Comparison of ENCODE assay signal across 22 mouse cellular contexts in genomic region chr5:36424676-36425075, GRCm38 (mm10). TPM values are rescaled to one million over a fixed set of nuclear protein-coding genes. Genes with fewer than 3 reads are reported as not detected.
DNase-seq lines count a peak whose midpoint lies in the region; ATAC-seq lines count a peak whose summit lies in the region.
"Had no signal": no experiment of that assay in that cellular context is flagged by ENCODE, and none has a peak within 500 bp of the region (broad histone marks: within the 10 kb centered on the region; RNA-seq: fewer than 3 reads in every experiment).

No protein-coding gene starts in this region.

- DNase-seq in kidney, adult 8-10 months: peak; percentile 23 to 34
- DNase-seq in kidney, adult 18-20 months: no peak
- peak; percentile 17 to 55 for DNase-seq in kidney, postnatal 25 days
- DNase-seq in thymus, postnatal 10 days (ENCODE audit: low spot score in 2 of 2): no peak
- DNase-seq in retina, postnatal 1 day: no peak
- DNase-seq: adrenal gland, adult 2 months; adrenal gland, postnatal 14 days; cerebellum, adult 11 months; cerebellum, adult 2 months; cerebellum, adult 9-11 months; cerebellum, postnatal 25 days; forebrain, postnatal 0 days; gastrocnemius, adult 2 months; gastrocnemius, postnatal 14 days; heart, adult 11 months had no signal

- no peaks in the 10 kb centered on the region for H3K9me3 ChIP-seq in kidney, embryonic 16.5 days (ENCODE audit: low read length)
- H3K9me3 ChIP-seq: embryonic facial prominence, embryonic 12.5 days; embryonic facial prominence, embryonic 15.5 days; hindbrain, embryonic 12.5 days had no signal

- H3K36me3 ChIP-seq in kidney, embryonic 16.5 days (ENCODE audit: insufficient read depth, low read length): no peaks in the 10 kb centered on the region
- H3K36me3 ChIP-seq: embryonic facial prominence, embryonic 12.5 days; embryonic facial prominence, embryonic 15.5 days; hindbrain, embryonic 12.5 days had no signal

- H3K27ac ChIP-seq in kidney, embryonic 16.5 days (ENCODE audit: low read length): no peak overlapping the region
- H3K27ac ChIP-seq: embryonic facial prominence, embryonic 12.5 days; embryonic facial prominence, embryonic 15.5 days; gastrocnemius, adult 2 months; hindbrain, embryonic 12.5 days had no signal

- no peak overlapping the region for H3K9ac ChIP-seq in kidney, embryonic 16.5 days (replicated peaks; ENCODE audit: low read length)
- H3K9ac ChIP-seq: embryonic facial prominence, embryonic 12.5 days; embryonic facial prominence, embryonic 15.5 days; forebrain, postnatal 0 days; hindbrain, embryonic 12.5 days had no signal

- peak; percentile 64; the same call in 1 of the 2 replicates for ATAC-seq in kidney, embryonic 16.5 days (ENCODE audit: low FRiP score, low TSS enrichment)
- ATAC-seq: CD4-positive, CD25-positive, alpha-beta regulatory T cell, adult 4 months; forebrain, embryonic 14.5 days; forebrain, postnatal 0 days had no signal

- no peak overlapping the region for H3K4me2 ChIP-seq in kidney, embryonic 16.5 days (replicated peaks; ENCODE audit: low read depth, low read length)
- H3K4me2 ChIP-seq: embryonic facial prominence, embryonic 12.5 days; embryonic facial prominence, embryonic 15.5 days; heart, embryonic 11.5 days; hindbrain, embryonic 12.5 days had no signal

- H3K4me1 ChIP-seq in kidney, embryonic 16.5 days (ENCODE audit: insufficient read depth, low read length): peaks cover 13% of the 10 kb centered on the region
- H3K4me1 ChIP-seq: embryonic facial prominence, embryonic 12.5 days had no signal

- H3K27me3 ChIP-seq in kidney, embryonic 16.5 days (ENCODE audit: insufficient read depth, low read length): no peaks in the 10 kb centered on the region
- H3K27me3 ChIP-seq: embryonic facial prominence, embryonic 12.5 days; embryonic facial prominence, embryonic 15.5 days; hindbrain, embryonic 12.5 days had no signal

- no peak overlapping the region for H3K4me3 ChIP-seq in kidney, embryonic 16.5 days (ENCODE audit: low read length)
- H3K4me3 ChIP-seq: embryonic facial prominence, embryonic 12.5 days; embryonic facial prominence, embryonic 15.5 days; gastrocnemius, adult 2 months; hindbrain, embryonic 12.5 days had no signal

RNA-seq across cellular contexts. Expression of gene Sorcs2, which starts 26.7 kb away (rescaled TPM):
- 11.1 and 11.6 TPM in 2 replicates for polyA plus RNA-seq in kidney, embryonic 16.5 days (2015; fragmentation: Nextera tagmentation; extraction: Ambion mirVana)

RNA-seq across cellular contexts. Expression of gene Grpel1, which starts 40.1 kb away (rescaled TPM):
- polyA plus RNA-seq in kidney, embryonic 16.5 days (2015; fragmentation: Nextera tagmentation; extraction: Ambion mirVana): 62.9 and 66.4 TPM in 2 replicates

RNA-seq across cellular contexts. Expression of gene Tada2b, which starts 59.4 kb away (rescaled TPM):
- polyA plus RNA-seq in kidney, embryonic 16.5 days (2015; fragmentation: Nextera tagmentation; extraction: Ambion mirVana): 2.0 and 2.2 TPM in 2 replicates

RNA-seq across cellular contexts. Expression of gene Ccdc96, which starts 59.7 kb away (rescaled TPM):
- polyA plus RNA-seq in kidney, embryonic 16.5 days (2015; fragmentation: Nextera tagmentation; extraction: Ambion mirVana): 0.76 and 0.81 TPM in 2 replicates
- polyA plus RNA-seq: adrenal gland, adult 2 months; CD4-positive, CD25-positive, alpha-beta regulatory T cell, adult 4 months had no signal

Comparison
In these comparisons a context has a peak if more than half of its experiments do, and no peak if none do; other contexts are left out.
1. DNase-seq: peak in kidney, adult 8-10 months (2 of 2) and kidney, postnatal 25 days (2 of 2); none in kidney, adult 18-20 months (single experiment), thymus, postnatal 10 days (0 of 2) and retina, postnatal 1 day (single experiment).